Mouse (Mus musculus) lung, adult 2 months (tissue): ENCODE data around the gene Olfr372.

ENCODE experiments used
- CTCF ChIP-seq: fragments of 200-500 bp; IDR thresholded peaks from 2 replicates; pipeline ENCODE4 v1.5.1; 2011; ENCODE audit warnings: mild to moderate bottlenecking, low read length, control low read depth; ENCODE audit not compliant: insufficient read depth
- POLR2A ChIP-seq: fragments of 200-500 bp; IDR thresholded peaks from 2 replicates; pipeline ENCODE4 v1.6.1; 2011; ENCODE audit warnings: low read depth, mild to moderate bottlenecking, control low read depth, low read length, borderline replicate concordance; ENCODE audit errors: extremely low read depth

GRCm38 (mm10) chr8:72005912-72006311 is 35.1 kb upstream of the Olfr372 start:
- TF ChIP-seq CTCF (no peak), POLR2A (no peak)
